Mouse (Mus musculus): ENCODE results near the gene Nxt2. TPM values are rescaled to one million over a fixed set of nuclear protein-coding genes. Genes with fewer than 3 reads are reported as not detected.

The Nxt2 gene
- polyA plus RNA-seq (2014; fragmentation: Illumina TruSeq; extraction: RNeasy Lipid Tissue Mini Kit (QIAGEN cat#74804); ENCODE audit: low read depth, low replicate concordance) = 8.4 TPM

DNA sequence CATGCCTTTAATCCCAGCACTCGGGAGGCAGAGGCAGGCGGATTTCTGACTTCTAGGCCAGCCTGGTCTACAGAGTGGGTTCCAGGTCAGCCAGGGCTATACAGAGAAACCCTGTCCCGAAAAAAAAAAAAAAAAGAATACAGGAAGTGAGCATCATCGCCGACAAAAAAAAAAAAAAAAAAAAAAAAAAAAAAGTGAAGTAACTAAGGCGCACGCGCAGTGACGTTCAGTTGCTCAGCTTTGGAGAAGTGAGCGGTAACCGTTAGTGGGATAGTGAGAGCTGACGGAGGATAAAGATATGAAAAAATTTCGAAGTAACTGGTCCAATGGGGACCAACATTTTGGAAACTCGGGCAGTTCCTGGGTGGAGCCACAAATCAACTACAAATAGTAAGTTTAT is at the start of gene Nxt2:
Gene Nxt2 (plus strand): TSS at position 229 of the 400 bp plus-strand sequence.

DNA sequence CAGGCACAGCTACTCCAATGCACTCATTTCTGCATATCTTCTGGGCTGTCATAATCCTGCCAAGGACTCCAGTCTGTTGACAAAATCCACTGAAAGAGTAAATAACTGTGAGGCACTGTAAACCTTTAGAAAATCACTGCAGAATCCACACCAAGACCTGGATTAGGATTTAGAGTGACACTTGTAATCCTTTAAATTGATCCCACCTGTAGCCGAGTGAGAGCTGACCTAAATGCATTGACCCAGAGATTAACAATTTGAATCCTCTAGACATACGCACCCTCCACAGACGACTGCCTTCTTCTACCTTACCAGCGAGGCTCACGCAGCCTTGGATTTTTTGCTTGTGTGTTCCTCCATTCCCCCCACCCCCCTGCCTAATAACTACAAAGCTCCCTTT is 29.7 kb upstream of the Nxt2 start, which contains the start of gene Gucy2f:
Gene Gucy2f (minus strand): TSS at position 101 of the 400 bp plus-strand sequence.

Other genes with a start within 250 kb of the Nxt2 start
- gene Gucy2f, start 29.8 kb upstream of the Nxt2 start, polyA plus RNA-seq (2014; fragmentation: Illumina TruSeq; extraction: RNeasy Lipid Tissue Mini Kit (QIAGEN cat#74804); ENCODE audit: low read depth, low replicate concordance) = not detected
- not detected for gene Kcne1l, start 79.5 kb downstream of the Nxt2 start, polyA plus RNA-seq (2014; fragmentation: Illumina TruSeq; extraction: RNeasy Lipid Tissue Mini Kit (QIAGEN cat#74804); ENCODE audit: low read depth, low replicate concordance)
- 8.6 TPM for gene Acsl4, start 163.8 kb downstream of the Nxt2 start, polyA plus RNA-seq (2014; fragmentation: Illumina TruSeq; extraction: RNeasy Lipid Tissue Mini Kit (QIAGEN cat#74804); ENCODE audit: low read depth, low replicate concordance)